Mouse (Mus musculus) adipocyte (in vitro differentiated cells): ENCODE data around the gene Ptdss2.
A peak's percentile ranks its signal among the peaks of the same experiment; 100 is the strongest.

Experiments
- DNase-seq: peaks from one replicate; pipeline ENCODE4 v3.0.0-alpha.2; 2016; ENCODE audit warnings: low spot score

The Ptdss2 gene

DNA sequence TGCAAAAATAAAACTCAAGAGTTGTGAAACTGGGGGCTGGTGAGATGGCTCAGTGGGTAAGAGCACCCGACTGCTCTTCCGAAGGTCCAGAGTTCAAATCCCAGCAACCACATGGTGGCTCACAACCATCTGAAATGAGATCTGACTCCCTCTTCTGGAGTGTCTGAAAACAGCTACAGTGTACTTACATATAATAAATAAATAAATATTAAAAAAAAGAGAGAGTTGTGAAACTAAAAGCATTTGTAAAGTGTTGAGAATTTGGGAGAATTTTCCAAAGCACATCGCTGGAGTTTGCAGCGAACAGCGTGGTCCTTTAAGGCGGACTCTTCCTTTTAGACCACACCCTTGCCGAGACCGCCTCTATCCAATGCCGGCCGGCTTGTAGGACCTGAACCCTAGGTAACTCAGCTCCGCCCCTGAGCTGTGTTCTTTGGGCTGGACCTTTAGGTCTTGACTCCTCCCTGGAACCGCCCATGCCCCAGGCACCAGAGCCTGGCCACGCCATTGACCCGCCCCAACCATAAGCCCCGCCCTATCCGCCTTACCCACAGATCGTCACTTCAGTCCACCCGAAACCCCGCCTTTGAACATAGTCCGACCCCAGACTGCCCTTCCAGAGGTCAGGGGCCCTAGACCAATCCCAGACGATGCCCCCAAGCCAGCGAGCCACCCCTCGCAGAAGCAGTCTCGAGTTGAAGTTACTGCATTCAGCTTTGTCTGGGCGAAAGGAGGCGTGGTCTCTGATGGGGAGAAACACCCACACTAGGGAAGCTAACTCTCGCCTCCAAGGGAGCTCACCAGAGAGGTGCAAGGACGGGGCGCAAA is 721 bp downstream of the Ptdss2 start:
- peak; percentile 85 for DNase-seq

DNA sequence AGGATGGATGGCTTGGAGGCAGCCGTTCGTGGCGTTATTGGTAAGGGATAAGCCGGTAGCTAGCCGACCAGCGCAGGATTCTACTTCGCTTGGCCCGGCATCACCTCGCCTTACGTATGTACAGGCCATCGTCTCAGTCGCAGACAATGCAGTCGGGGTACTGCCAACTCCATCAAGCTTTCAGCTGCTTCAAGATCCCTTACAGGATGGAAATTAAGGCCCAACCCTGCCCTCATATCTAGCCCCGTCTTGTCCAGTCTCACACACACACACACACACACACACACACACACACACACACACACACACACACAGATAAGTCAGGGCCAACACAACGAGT is 1.3 kb downstream of the Ptdss2 start:
- DNase-seq: no peak

DNA sequence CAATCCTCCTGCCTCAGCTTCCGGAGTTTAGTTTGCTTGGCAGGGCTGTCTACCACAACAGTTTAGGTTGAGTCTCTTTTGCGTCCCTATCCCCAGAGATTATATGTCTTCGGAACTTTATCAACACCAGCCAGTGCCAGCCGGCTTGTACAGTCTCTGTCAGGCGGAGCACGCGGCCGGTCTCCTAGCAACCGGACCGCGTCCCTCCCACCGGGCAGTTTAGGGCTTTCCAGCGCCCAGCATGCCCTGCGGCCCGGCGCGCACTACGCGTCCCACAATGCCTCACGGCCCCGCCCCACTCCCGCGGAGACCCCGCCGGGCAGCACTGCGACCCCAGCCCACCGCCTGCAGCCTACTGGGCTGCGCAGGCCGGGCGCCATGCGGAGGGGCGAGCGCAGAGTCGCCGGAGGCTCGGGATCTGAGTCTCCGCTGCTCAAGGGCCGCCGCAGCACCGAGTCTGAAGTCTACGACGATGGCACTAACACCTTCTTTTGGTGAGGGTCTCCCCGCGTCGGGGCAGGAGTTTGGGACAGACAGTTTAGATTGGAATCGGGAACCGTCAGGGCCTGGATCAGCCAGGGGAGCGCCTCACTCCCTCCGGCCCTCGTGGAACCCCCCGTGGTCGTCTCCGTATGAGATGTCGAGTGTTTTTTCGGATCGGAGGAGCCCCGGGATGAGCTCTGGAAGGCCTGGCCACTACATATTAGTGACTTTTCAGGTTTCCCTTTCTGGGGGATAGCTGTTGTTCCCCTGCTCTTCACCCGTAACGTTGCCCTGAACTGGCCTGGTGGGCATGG is 9.0 kb downstream of the Ptdss2 start:
- DNase-seq: peak; percentile 86

DNA sequence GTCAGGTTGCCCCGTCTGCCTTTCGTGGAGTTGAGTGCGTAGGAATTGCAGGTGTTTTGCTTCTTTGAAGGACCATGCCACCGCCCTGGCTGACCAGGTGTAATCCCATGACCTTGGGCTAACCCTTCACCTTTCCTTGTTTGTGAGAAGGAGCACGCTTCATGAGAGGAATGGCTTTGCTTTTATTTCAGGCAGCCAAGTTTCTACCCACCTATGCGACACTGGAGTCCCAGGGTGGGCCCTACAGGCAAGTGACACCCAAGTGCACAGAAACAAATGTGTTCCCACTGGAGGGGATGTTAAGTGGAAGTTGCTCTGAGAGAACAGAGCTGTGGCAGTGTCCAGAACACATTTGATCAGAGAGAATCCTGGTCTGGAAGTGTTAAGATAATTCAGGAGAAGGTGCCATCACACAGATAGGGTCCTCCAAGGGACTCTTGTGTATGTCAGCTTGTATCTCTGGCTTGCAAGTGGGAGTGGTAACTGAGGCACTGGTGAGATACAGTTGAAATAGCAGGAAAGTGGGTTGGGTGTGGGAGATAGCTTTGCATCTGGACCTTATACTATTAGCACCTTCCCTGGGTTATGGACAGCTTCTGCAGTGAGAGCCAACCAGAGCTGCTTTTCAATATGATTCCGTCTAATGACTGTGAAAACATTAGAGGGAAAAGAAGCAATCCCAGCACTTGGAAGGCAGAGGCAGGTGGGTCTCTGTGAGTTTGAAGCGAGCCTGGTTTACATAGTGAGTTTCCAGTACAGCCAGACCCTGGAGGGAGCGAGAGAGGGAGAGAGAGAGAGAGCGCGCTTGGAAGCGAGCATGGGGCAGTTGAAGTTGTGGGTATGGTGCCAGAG is 9.9 kb downstream of the Ptdss2 start:
- no peak for DNase-seq

DNA sequence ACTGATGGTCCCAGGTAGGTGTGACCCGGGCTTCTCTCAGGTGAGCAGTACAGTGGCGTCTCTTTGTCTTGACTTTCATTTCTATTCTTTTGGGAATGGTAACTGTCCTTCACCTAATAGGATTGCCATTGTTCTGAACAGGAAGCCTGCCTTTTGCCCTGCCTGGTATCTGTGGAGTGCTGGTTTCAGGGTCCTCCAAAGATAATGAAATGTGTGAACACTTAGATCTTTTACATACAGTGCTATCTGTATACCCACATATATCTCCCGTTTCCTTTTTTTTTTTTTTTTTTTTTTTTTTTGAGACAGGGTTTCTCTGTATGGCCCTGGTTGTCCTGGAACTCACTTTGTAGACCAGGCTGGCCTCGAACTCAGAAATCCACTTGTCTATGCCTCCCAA is 19.1 kb downstream of the Ptdss2 start:
- DNase-seq: no peak

DNA sequence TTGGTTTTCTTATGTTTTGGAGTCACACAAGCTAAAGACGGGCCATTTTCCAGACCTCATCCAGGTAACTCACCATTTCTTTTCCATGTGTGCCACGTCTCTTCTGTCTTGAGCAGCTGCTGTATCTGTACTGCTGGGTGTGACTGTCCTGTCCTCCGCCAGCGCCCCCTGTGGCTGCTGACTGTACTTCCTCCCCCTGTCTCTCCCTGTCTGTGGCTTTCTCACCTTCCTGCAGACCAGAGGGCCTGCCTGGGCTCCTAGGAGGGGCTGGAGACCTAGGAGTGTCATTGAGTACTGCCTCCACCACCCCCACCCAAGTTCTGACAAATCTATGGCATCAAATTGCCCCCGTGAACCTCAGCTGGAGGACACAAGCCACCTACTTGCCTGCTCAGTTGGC is 20.9 kb downstream of the Ptdss2 start:
- DNase-seq: peak; percentile 32

DNA sequence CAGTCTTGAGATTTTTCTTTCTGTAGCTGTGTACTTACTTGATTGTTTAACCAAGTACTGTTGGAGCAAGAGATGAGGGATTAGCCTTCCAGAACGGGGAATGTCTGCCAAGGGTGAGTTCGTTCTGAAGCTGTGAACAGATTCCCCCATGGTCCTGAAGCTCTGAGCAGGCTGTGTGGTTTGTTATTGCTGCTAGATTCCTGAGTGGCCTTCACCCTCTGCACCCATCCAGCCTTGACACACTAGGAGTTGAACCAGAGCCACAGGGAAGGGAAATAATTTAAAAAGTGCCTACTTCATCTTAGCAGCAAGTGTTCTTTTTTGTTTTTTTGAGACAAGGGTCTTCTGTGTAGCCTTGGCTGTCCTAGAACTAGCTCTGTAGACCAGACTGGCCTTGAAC is 21.7 kb downstream of the Ptdss2 start:
- DNase-seq: peak; percentile 64

DNA sequence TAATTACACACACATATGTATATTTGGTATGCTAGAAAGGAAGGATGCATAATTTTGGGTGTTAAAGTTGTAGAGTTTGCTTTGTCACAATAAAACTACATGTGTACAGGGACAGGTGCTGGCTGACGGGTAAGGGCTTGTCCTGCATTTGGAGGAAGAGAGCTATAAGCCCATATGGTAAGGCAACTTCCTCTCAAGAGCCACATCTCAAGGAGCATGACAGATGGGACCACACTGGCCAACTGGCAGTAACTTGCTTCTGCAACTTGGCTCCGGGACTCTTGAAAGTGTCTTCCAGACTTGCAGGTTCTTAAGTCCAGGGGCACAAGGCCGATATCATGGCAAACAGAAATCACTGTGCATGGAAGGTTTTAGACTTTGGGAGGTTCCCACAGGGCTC is 22.5 kb downstream of the Ptdss2 start:
- no peak for DNase-seq

DNA sequence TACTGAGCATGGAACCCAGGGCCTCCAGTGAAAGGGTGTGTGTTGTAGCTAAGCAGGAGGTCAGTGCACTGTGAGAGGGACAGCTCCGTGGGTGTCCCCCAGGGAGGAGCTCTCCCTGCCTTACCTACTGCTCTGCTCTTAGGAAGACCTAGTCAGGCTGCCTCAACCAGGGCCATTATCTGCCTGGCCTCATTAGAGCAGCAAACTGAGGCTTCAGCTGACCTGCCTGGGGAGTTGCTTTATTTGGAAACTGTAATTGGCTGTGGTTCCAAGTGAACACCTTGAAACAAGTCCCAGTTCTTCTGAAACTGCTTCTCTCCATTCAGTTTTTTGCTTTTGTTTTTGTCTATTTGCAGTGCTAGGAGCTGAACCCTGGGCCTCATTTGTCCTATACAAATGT is 23.2 kb downstream of the Ptdss2 start:
- DNase-seq: no peak

DNA sequence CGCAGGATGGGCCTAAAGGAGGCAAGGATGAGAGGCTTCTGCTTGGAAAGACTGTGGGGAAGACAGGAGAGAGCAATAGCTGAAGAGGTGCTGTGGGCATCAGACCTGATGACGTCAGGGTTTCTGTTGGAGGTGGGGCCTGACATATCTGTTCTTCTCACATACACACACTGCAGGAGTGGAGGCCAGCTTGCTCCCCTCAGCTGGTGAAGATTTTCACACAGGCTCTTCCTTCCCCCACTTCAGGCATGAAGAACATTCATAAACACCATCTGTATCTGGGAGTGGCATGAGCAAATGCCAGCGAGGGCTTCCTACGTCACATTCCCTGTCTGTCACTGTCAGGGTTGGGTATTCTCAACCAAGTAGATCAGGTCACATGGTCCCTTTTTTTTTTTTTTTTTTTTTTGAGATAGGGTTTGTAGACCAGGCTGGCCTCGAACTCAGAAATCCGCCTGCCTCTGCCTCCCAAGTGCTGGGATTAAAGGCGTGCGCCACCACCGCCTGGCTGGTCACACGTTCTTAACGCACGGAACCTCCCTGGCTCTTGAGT is 23.9 kb downstream of the Ptdss2 start:
- DNase-seq: no peak

DNA sequence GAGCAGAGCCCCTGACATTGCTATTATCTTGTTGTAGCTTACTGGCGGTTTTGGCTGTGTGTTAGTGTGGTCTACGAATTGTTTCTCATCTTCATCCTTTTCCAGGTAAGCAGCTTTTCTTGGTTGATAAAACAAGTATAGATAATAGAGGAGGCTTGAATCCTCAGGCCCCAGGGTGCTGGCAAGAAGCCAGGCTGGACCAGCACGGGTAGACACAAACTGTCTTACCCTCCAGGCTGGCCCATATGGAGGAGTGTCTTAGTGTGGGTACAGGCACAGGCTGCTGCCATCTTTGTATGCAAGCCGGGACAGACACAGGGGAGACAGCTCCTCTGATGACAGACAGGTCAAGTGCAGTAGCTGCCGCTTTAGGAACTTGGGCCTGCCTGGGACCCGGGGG is 24.9 kb downstream of the Ptdss2 start:
- DNase-seq: no peak

DNA sequence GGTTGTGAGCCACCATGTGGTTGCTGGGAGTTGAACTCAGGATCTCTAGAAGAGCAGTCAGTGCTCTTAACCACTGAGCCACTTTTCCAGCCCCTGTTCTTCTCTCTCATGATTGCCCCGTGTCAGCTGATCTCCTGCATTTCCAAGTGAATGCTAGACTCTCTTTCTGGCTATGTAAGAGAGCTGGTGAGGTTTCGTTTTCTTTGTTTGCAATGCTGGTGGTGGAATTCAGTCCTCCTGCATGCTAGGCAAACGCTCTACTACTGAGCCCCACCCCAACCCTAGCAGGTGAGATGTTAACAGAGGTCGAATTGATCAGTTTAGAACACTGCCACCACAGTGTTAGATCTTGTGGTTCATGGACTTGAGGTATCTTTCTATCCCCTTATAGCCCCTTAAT is 26.5 kb downstream of the Ptdss2 start:
- no peak for DNase-seq

DNA sequence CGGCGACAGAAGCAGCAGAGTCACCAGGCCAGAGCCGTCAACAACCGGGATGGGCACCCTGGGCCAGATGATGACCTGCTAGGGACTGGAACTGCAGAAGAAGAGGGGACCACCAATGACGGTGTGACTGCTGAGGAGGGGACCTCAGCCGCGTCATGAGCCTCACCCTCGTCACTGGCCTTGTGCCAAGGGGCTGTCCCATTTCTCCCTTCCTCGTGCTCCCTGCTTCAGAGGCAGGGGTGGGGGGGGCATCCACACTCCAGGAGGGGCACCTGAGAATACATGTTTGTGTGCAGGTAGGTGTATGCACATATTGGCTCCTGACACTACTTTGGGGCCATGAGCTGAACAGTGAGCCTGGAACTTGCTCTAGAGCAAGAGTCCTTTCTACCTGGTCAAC is 33.2 kb downstream of the Ptdss2 start:
- no peak for DNase-seq

DNA sequence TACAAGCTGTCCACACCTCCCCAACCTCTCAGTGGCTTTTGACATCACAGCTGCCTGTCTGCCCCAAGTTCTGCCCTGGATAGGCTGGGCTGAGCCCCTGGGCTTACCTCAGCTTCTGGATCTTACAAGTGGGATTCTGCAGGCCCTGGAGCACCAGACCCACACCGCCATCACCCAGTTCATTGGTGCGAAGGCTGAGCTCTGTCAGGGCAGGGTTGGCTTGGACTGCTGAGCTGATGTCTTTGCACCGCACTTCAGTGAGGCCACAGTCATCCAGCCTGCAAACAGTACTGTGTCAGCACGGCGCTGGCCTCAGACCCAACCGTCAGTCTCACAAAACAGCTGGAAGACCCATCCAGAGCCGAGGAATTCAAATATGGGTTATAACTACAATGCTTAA is 42.2 kb downstream of the Ptdss2 start:
- no peak for DNase-seq

DNA sequence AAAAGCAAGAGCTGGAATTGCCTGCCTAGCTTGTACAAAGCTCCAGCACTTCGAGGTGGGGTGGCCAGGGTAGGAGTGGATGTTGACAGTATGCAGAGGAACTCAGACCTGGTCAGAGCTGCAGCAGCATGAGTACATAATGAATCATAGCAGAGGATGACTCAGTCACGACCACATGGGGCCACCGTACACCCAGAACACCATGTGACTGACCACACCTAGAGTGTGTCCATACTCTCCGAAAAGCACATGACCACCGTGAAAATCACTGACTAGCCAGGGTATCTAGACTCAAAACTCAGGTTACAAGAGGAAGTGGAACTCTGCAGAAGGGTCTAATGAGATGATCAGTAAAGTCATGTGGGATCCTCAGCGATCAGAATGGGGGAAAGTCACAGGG is 42.7 kb downstream of the Ptdss2 start:
- DNase-seq: peak; percentile 28

DNA sequence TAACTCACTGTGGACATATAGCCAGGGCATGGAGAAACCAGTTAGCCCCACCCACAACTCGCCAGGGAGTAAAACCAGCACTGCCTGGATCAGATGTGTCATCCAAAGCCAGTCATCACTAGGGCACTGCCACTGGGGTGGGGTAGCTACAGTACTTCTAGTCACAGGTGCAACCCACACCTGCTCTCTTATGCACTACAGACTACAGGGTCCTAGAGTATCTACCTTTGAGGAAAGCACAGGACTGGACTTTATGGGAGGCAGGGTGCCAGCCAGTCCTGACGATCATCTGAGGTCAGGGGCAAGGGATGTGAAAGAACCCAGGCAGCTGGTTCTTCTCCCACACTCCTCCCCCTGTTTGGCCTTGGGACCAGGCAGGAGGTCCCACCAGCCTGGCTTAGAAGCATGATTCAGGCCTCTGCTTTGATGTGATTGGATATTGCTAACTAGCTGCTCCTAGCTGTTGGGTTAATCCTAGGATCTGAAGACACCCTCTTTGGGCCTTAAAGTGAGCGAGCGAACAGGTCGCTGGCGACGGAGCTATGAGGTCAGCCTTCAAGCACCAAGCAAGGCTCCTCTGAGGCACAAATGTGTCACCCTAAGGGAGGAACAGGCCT is 45.8 kb downstream of the Ptdss2 start:
- peak; percentile 75 for DNase-seq

DNA sequence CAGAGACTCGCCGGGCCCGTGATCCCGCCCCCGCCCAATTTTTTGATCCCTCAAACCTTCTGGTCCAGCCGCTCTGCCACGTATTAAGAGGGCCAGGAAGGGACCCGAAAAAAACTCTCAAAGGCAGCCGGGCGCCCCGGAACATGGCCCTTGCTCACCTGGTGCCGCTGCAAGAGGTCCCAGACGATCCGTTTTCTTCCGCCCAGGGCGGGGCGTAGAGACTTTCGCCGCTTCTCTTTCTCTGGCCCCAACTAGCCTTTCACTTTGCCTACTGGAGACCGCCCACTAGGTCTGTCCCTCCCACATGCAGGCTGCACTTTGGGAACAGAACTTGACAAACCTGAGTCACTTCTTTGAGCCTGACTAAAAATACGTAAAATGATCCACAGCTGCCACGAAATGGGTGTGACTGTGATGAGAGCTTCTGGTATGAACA is 46.4 kb downstream of the Ptdss2 start:
- peak; percentile 88 for DNase-seq

DNA sequence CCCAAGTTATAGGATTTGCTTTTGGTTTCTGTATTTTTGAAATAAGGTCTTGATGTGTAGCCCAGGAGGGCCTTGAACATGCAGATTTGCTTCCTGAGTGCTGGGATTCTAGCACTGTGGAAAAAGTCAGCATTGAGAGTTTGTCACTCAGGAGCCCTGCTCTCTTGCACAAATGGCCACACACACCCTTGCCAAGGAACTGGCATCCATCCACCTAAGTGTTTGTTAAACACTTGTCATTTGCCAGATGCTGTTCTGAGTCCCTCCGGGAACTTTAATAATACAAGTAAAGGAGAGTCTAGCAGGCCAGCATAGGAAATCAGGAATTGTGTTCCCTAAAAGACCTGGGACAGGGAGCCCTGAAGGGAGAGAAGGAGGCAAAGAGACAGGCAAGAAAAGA is 47.1 kb downstream of the Ptdss2 start:
- peak; percentile 92 for DNase-seq

DNA sequence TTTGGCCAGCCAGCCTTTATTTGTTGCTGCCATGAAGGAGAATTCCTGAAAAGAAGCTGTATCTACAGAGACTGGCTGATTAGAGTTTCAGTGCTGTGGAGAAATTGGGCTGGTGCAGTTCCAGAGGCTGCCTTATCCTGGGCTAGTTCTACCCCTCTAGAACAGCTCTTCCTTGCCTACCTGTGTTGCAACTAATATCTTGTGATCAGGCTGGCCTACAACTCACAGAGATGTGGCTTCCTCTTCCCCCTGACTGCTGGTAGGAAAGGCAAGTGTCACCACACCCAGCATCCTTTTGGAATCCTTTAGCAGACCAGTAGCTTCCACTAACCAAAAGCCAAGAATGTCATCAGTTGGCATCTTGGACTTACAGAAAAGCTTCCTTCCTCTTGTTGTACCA is 47.7 kb downstream of the Ptdss2 start:
- DNase-seq: peak; percentile 38

DNA sequence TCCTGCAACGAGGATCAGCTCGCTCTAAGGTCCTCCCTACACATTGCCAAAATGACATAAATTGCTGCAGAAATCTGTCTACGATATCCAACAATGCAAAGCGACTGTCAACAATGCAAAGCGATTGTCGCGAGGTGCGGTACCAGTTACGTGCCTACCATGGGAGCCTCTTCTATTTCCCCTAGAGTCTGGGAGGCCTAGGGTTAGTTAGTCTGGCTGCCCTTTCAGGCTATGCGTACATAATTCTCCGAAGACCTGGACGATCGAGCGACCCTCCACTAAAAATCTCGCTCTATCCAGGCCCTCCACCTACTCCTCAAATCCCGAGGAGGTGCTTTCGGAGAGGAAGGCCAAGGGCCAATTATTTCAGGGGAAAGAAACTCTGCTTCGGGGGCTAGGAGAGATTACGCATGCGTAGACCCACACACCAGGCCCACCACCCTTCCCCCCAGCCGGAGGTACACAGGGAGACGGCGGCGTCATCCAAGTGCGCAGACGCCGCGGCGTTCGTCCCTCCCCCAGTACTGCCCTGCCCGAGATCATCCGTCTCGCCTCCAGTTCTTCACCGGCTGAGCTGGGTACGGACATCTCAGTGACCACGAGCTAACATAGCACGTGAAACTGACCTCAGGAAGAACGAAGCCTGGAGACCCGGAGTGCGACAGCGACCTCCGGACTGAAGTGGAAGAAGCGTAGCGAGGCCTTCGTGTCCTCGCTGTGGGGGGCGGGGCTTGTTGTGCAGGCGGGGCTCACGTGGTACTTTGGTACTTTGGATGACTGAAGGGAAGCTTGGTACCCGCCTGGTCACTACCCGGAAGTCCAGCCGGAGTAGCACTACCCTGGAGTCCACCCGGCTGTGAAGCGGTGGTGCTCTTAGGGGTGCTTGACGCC is 50.2 kb downstream of the Ptdss2 start, which contains the start of gene Rnh1:
Rnh1 (minus strand) TSS at position 742 of the 891 bp plus-strand sequence.
- DNase-seq: peak; percentile 91
